Mouse (Mus musculus) thymus, adult 2 months (tissue): ENCODE data around the gene Ankra2.

ENCODE experiments used
- CTCF ChIP-seq: fragments of 200-500 bp; IDR thresholded peaks from 2 replicates; pipeline ENCODE4 v1.5.1; 2012; ENCODE audit warnings: mild to moderate bottlenecking, control low read depth, low read length, moderate library complexity, borderline replicate concordance; ENCODE audit not compliant: control insufficient read depth, poor library complexity, insufficient read depth; ENCODE audit errors: extremely low read depth
- POLR2A ChIP-seq: fragments of 200-500 bp; IDR thresholded peaks from 2 replicates; pipeline ENCODE4 v1.6.1; 2012; ENCODE audit warnings: mild to moderate bottlenecking, low read length, control low read depth, moderate library complexity; ENCODE audit not compliant: control insufficient read depth, poor library complexity, insufficient read depth; ENCODE audit errors: extremely low read depth

DNA sequence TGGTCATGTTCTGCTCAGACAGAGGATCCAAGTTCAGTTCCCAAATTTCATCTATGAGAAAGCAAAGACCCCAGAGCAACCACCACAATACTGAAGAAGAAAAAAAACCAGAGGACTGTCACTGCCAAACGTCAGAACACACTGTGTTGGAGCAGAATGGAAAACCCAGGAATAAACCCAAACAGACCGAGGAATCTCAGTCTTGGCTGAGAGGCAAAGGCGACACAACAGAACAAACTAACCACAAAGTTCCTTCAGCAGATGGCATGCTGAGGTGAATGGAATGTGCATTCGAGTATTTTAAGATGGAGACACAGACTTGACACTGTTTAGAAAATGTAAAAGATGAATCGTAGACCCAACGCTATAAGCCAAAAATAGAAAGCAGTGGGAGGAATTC is 27.4 kb upstream of the Ankra2 start:
- no peak for TF ChIP-seq CTCF
- TF ChIP-seq POLR2A, result no peak
